Mouse (Mus musculus) intestine, embryonic 15.5 days (tissue): ENCODE measurements around the gene Gm49387. TPM values are rescaled to one million over a fixed set of nuclear protein-coding genes. Genes with fewer than 3 reads are reported as not detected.

Source experiments
- ATAC-seq: fragments of 200-750 bp; cut with Nextera tagmentation; 2 replicates; pipeline ENCODE4 v1.8.0; 2017; ENCODE audit warnings: moderate TSS enrichment, moderate library complexity
- H3K27ac ChIP-seq: fragments of 300-500 bp; sonication (generic); 2 replicates; pipeline ENCODE4 v1.5.1; 2015; ENCODE audit warnings: mild to moderate bottlenecking, inconsistent platforms
- H3K27me3 ChIP-seq: fragments of 300-500 bp; sonication (generic); replicated peaks from 2 replicates; pipeline ENCODE4 v1.6.1; 2015; ENCODE audit warnings: inconsistent platforms
- H3K36me3 ChIP-seq: fragments of 300-500 bp; sonication (generic); 2 replicates; pipeline ENCODE4 v1.6.1; 2015; ENCODE audit warnings: inconsistent platforms
- H3K4me1 ChIP-seq: fragments of 300-500 bp; sonication (generic); replicated peaks from 2 replicates; pipeline ENCODE4 v1.6.1; 2015; ENCODE audit warnings: inconsistent platforms
- H3K4me2 ChIP-seq: fragments of 300-500 bp; sonication (generic); replicated peaks from 2 replicates; pipeline ENCODE4 v1.6.1; 2015; ENCODE audit warnings: mild to moderate bottlenecking, inconsistent platforms
- H3K4me3 ChIP-seq: fragments of 300-500 bp; sonication (generic); replicated peaks from 2 replicates; pipeline ENCODE4 v1.5.1; 2015; ENCODE audit warnings: inconsistent platforms
- H3K9ac ChIP-seq: fragments of 300-500 bp; sonication (generic); 2 replicates; pipeline ENCODE4 v1.6.1; 2015; ENCODE audit warnings: inconsistent platforms
- H3K9me3 ChIP-seq: fragments of 300-500 bp; sonication (generic); 2 replicates; pipeline ENCODE4 v1.6.1; 2016; ENCODE audit warnings: inconsistent platforms
- WGBS: fragments of 180-500 bp; shearing (Covaris S2); methylation state at CpG from one replicate; pipeline ENCODE4 v1.1.7; 2015; 5-methylcytosine and 5-hydroxymethylcytosine counted together
- polyA plus RNA-seq: library from polyadenylated mRNA; unstranded; fragments of >200 nt; fragmentation: Nextera tagmentation; extraction: Ambion mirVana; gene quantifications from 2 replicates; pipeline ENCODE4 v1.2.1, GENCODE M21; 2015

Gm49387 gene
- 1.3 TPM in 1 of 2 replicates, not detected in the other for polyA plus RNA-seq

GRCm38 (mm10) chr14:31640346-31640889 lies at the start of gene Gm49387:
Gene Gm49387, minus strand, starts transcription at chr14:31640878.
- Histone ChIP-seq H3K27ac (peak within 1 kb of the TSS; percentile 85), H3K9ac (peak within 1 kb of the TSS; percentile 69), H3K4me3 (peak within 1 kb of the TSS; percentile 63), H3K4me2 (peak within 1 kb of the TSS; percentile 90), H3K9me3 (no peaks in the 10 kb centered on the region), H3K4me1 (peaks cover 7% of the 10 kb centered on the region), H3K36me3 (no peaks in the 10 kb centered on the region), H3K27me3 (no peaks in the 10 kb centered on the region)
- 3% methylated on average over 26 of the region's 26 CpGs for WGBS
- ATAC-seq = peak; percentile 30

- H3K9ac ChIP-seq = no peak overlapping the region
- no peak overlapping the region for H3K4me3 ChIP-seq
- no peaks in the 10 kb centered on the region for H3K36me3 ChIP-seq
- H3K4me2 ChIP-seq = no peak overlapping the region
- no peaks in the 10 kb centered on the region for H3K27me3 ChIP-seq
- no peaks in the 10 kb centered on the region for H3K9me3 ChIP-seq
- no peak overlapping the region for H3K27ac ChIP-seq
- ATAC-seq = no peak
- no peaks in the 10 kb centered on the region for H3K4me1 ChIP-seq
- 96% methylated on average over 1 of the region's 1 CpGs for WGBS
These were observed 45.6 kb upstream of the Gm49387 start for GRCm38 (mm10) chr14:31686231-31686630.

- H3K27me3 ChIP-seq = no peaks in the 10 kb centered on the region
- H3K9ac ChIP-seq = no peak overlapping the region
- H3K4me2 ChIP-seq = no peak overlapping the region
- ATAC-seq = no peak
- no peaks in the 10 kb centered on the region for H3K9me3 ChIP-seq
- no peaks in the 10 kb centered on the region for H3K4me1 ChIP-seq
- 90% methylated on average over 10 of the region's 10 CpGs for WGBS
- no peak overlapping the region for H3K27ac ChIP-seq
- no peak overlapping the region for H3K4me3 ChIP-seq
- H3K36me3 ChIP-seq = no peaks in the 10 kb centered on the region
These were observed 45.0 kb upstream of the Gm49387 start for GRCm38 (mm10) chr14:31685680-31686079.

- Histone ChIP-seq H3K4me1 (no peaks in the 10 kb centered on the region), H3K27me3 (no peaks in the 10 kb centered on the region), H3K9ac (no peak overlapping the region), H3K36me3 (no peaks in the 10 kb centered on the region), H3K9me3 (no peaks in the 10 kb centered on the region), H3K27ac (no peak overlapping the region), H3K4me2 (no peak overlapping the region), H3K4me3 (no peak overlapping the region)
- ATAC-seq = no peak
- 63% methylated on average over 7 of the region's 7 CpGs for WGBS
These were observed 43.8 kb upstream of the Gm49387 start for GRCm38 (mm10) chr14:31684343-31685040.

- ATAC-seq = no peak
- H3K4me2 ChIP-seq = no peak overlapping the region
- no peak overlapping the region for H3K4me3 ChIP-seq
- WGBS = 80% methylated on average over 2 of the region's 2 CpGs
- no peaks in the 10 kb centered on the region for H3K9me3 ChIP-seq
- no peak overlapping the region for H3K27ac ChIP-seq
- H3K27me3 ChIP-seq = no peaks in the 10 kb centered on the region
- no peak overlapping the region for H3K9ac ChIP-seq
- no peaks in the 10 kb centered on the region for H3K36me3 ChIP-seq
- no peaks in the 10 kb centered on the region for H3K4me1 ChIP-seq
These were observed 42.9 kb upstream of the Gm49387 start for GRCm38 (mm10) chr14:31683610-31684009.

- no peaks in the 10 kb centered on the region for H3K9me3 ChIP-seq
- H3K4me3 ChIP-seq = no peak overlapping the region
- no peak overlapping the region for H3K4me2 ChIP-seq
- no peaks in the 10 kb centered on the region for H3K4me1 ChIP-seq
- H3K36me3 ChIP-seq = no peaks in the 10 kb centered on the region
- H3K9ac ChIP-seq = no peak overlapping the region
- no peaks in the 10 kb centered on the region for H3K27me3 ChIP-seq
- no peak for ATAC-seq
- WGBS = 51% methylated on average over 5 of the region's 5 CpGs
- H3K27ac ChIP-seq = no peak overlapping the region
These were observed 41.4 kb upstream of the Gm49387 start for GRCm38 (mm10) chr14:31681931-31682555.

GRCm38 (mm10) chr14:31681291-31681690 lies 40.6 kb upstream of the Gm49387 start:
- H3K4me3 ChIP-seq = no peak overlapping the region
- H3K27ac ChIP-seq = no peak overlapping the region
- H3K9ac ChIP-seq = no peak overlapping the region
- 80% methylated on average over 9 of the region's 9 CpGs for WGBS
- ATAC-seq = no peak
- H3K4me1 ChIP-seq = no peaks in the 10 kb centered on the region
- no peaks in the 10 kb centered on the region for H3K27me3 ChIP-seq
- H3K36me3 ChIP-seq = no peaks in the 10 kb centered on the region
- H3K9me3 ChIP-seq = no peaks in the 10 kb centered on the region
- no peak overlapping the region for H3K4me2 ChIP-seq

- no peak overlapping the region for H3K4me3 ChIP-seq
- no peaks in the 10 kb centered on the region for H3K36me3 ChIP-seq
- no peaks in the 10 kb centered on the region for H3K27me3 ChIP-seq
- H3K4me1 ChIP-seq = no peaks in the 10 kb centered on the region
- no peaks in the 10 kb centered on the region for H3K9me3 ChIP-seq
- no peak overlapping the region for H3K27ac ChIP-seq
- H3K4me2 ChIP-seq = no peak overlapping the region
- WGBS = 93% methylated on average over 3 of the region's 3 CpGs
- H3K9ac ChIP-seq = no peak overlapping the region
- ATAC-seq = no peak
These were observed 40.0 kb upstream of the Gm49387 start for GRCm38 (mm10) chr14:31680656-31681055.

GRCm38 (mm10) chr14:31671635-31672320 lies 31.1 kb upstream of the Gm49387 start:
- 66% methylated on average over 10 of the region's 10 CpGs for WGBS
- H3K9me3 ChIP-seq = no peaks in the 10 kb centered on the region
- H3K4me1 ChIP-seq = peaks cover 10% of the 10 kb centered on the region
- no peak overlapping the region for H3K27ac ChIP-seq
- no peaks in the 10 kb centered on the region for H3K27me3 ChIP-seq
- no peak overlapping the region for H3K4me3 ChIP-seq
- H3K4me2 ChIP-seq = no peak overlapping the region
- no peak overlapping the region for H3K9ac ChIP-seq
- no peak for ATAC-seq
- H3K36me3 ChIP-seq = no peaks in the 10 kb centered on the region

GRCm38 (mm10) chr14:31669642-31670490 lies 29.2 kb upstream of the Gm49387 start:
- 77% methylated on average over 15 of the region's 15 CpGs for WGBS
- Histone ChIP-seq H3K27ac (peak overlapping the region; percentile 77), H3K4me3 (no peak overlapping the region), H3K9ac (no peak overlapping the region), H3K9me3 (no peaks in the 10 kb centered on the region), H3K4me1 (peaks cover 20% of the 10 kb centered on the region), H3K4me2 (no peak overlapping the region), H3K27me3 (no peaks in the 10 kb centered on the region), H3K36me3 (no peaks in the 10 kb centered on the region)
- ATAC-seq = no peak

GRCm38 (mm10) chr14:31669161-31669611 lies 28.5 kb upstream of the Gm49387 start:
- no peaks in the 10 kb centered on the region for H3K36me3 ChIP-seq
- H3K27me3 ChIP-seq = no peaks in the 10 kb centered on the region
- WGBS = 48% methylated on average over 13 of the region's 13 CpGs
- H3K4me2 ChIP-seq = 0 out of 2 replicates have a peak overlapping the region, but pooled peaks have one; percentile 22
- no peak overlapping the region for H3K4me3 ChIP-seq
- peak; percentile 67; the same call in 1 of the 2 replicates for ATAC-seq
- no peaks in the 10 kb centered on the region for H3K9me3 ChIP-seq
- peak overlapping the region; percentile 77 for H3K27ac ChIP-seq
- peaks cover 26% of the 10 kb centered on the region for H3K4me1 ChIP-seq
- H3K9ac ChIP-seq = no peak overlapping the region
